Mouse (Mus musculus) kidney, embryonic 14.5 days (tissue): Measurements from ENCODE around the gene Prkaca. TPM values are rescaled to one million over a fixed set of nuclear protein-coding genes. Genes with fewer than 3 reads are reported as not detected.
A peak's percentile ranks its signal among the peaks of the same experiment; 100 is the strongest.

Experiments
- ATAC-seq: fragments of 200-750 bp; cut with Nextera tagmentation; 2 replicates; pipeline ENCODE4 v1.8.0; 2017; ENCODE audit warnings: moderate number of reproducible peaks, mild to moderate bottlenecking, moderate TSS enrichment, moderate library complexity; ENCODE audit not compliant: low FRiP score, low TSS enrichment
- H3K27ac ChIP-seq: fragments of 300-500 bp; sonication (generic); 2 replicates; pipeline ENCODE4 v1.5.1; 2014; ENCODE audit warnings: low read depth, mild to moderate bottlenecking, low read length, moderate library complexity, mixed read lengths
- H3K27me3 ChIP-seq: fragments of 300-500 bp; sonication (generic); 2 replicates; pipeline ENCODE4 v1.6.1; 2014; ENCODE audit warnings: mild to moderate bottlenecking, low read length; ENCODE audit not compliant: control insufficient read depth, insufficient read depth
- H3K36me3 ChIP-seq: fragments of 300-500 bp; sonication (generic); 2 replicates; pipeline ENCODE4 v1.6.1; 2014; ENCODE audit warnings: low read length, mixed read lengths; ENCODE audit not compliant: control insufficient read depth, insufficient read depth
- H3K4me1 ChIP-seq: fragments of 300-500 bp; sonication (generic); 2 replicates; pipeline ENCODE4 v1.6.1; 2014; ENCODE audit warnings: low read length, mixed read lengths; ENCODE audit not compliant: control insufficient read depth, insufficient read depth
- H3K4me2 ChIP-seq: fragments of 300-500 bp; sonication (generic); replicated peaks from 2 replicates; pipeline ENCODE4 v1.6.1; 2014; ENCODE audit warnings: low read depth, mild to moderate bottlenecking, low read length
- H3K4me3 ChIP-seq: fragments of 300-500 bp; sonication (generic); 2 replicates; pipeline ENCODE4 v1.5.1; 2014; ENCODE audit warnings: mild to moderate bottlenecking, low read length
- H3K9ac ChIP-seq: fragments of 300-500 bp; sonication (generic); 2 replicates; pipeline ENCODE4 v1.6.1; 2014; ENCODE audit warnings: low read depth, mild to moderate bottlenecking, low read length, moderate library complexity
- H3K9me3 ChIP-seq: fragments of 300-500 bp; sonication (generic); 2 replicates; pipeline ENCODE4 v1.6.1; 2016; ENCODE audit warnings: low read length; ENCODE audit not compliant: control insufficient read depth
- WGBS: fragments of 180-500 bp; shearing (Covaris S2); extraction: QIAGEN DNeasy Blood & Tissue Kit; methylation state at CpG from one replicate; pipeline ENCODE4 v1.1.7; 2014; 5-methylcytosine and 5-hydroxymethylcytosine counted together
- polyA plus RNA-seq: library from polyadenylated mRNA; unstranded; fragments of >200 nt; fragmentation: Nextera tagmentation; extraction: Ambion mirVana; gene quantifications from 2 replicates; pipeline ENCODE4 v1.2.1, GENCODE M21; 2014

The Prkaca gene
- polyA plus RNA-seq, 1 experiment from 2014 or later: 123 TPM

GRCm38 (mm10) chr8:83997511-83998141, 24.8 kb downstream of the Prkaca start, which contains the start of gene Samd1:
Samd1 (plus strand) TSS chr8:83997672.
- Histone ChIP-seq H3K9me3 (no peaks in the 10 kb centered on the region), H3K4me1 (peaks cover 20% of the 10 kb centered on the region), H3K36me3 (peaks cover 31% of the 10 kb centered on the region), H3K27ac (peak within 1 kb of the TSS; percentile 96), H3K4me2 (peak within 1 kb of the TSS; percentile 84), H3K27me3 (no peaks in the 10 kb centered on the region; the same call in 1 of the 2 replicates), H3K9ac (peak within 1 kb of the TSS; percentile 92), H3K4me3 (peak within 1 kb of the TSS; percentile 81)
- under 1% methylated on average over 41 of the region's 112 CpGs for WGBS
- 0 out of 2 replicates have a peak, but pooled peaks have one; percentile 12 for ATAC-seq

GRCm38 (mm10) chr8:83998231-83999056, 25.7 kb downstream of the Prkaca start:
- no peaks in the 10 kb centered on the region for H3K9me3 ChIP-seq
- H3K4me3 ChIP-seq: peak overlapping the region; percentile 81
- peaks cover 20% of the 10 kb centered on the region for H3K4me1 ChIP-seq
- H3K27me3 ChIP-seq: no peaks in the 10 kb centered on the region; the same call in 1 of the 2 replicates
- peak overlapping the region; percentile 65 for H3K27ac ChIP-seq
- WGBS: under 1% methylated on average over 75 of the region's 92 CpGs
- H3K9ac ChIP-seq: peak overlapping the region; percentile 92
- peak; percentile 7; the same call in 1 of the 2 replicates for ATAC-seq
- peak overlapping the region; percentile 84 for H3K4me2 ChIP-seq
- peaks cover 30% of the 10 kb centered on the region for H3K36me3 ChIP-seq

GRCm38 (mm10) chr8:83999057-83999705, 26.4 kb downstream of the Prkaca start:
- peaks cover 27% of the 10 kb centered on the region for H3K36me3 ChIP-seq
- WGBS: 59% methylated on average over 16 of the region's 16 CpGs
- H3K9me3 ChIP-seq: no peaks in the 10 kb centered on the region
- H3K27ac ChIP-seq: no peak overlapping the region
- peak overlapping the region; percentile 81 for H3K4me3 ChIP-seq
- peaks cover 22% of the 10 kb centered on the region for H3K4me1 ChIP-seq
- peak overlapping the region; percentile 84 for H3K4me2 ChIP-seq
- H3K9ac ChIP-seq: peak overlapping the region; percentile 92; the same call in 1 of the 2 replicates
- no peaks in the 10 kb centered on the region; the same call in 1 of the 2 replicates for H3K27me3 ChIP-seq
- ATAC-seq: no peak

- Histone ChIP-seq H3K27ac (no peak overlapping the region), H3K36me3 (peaks cover 22% of the 10 kb centered on the region), H3K4me2 (no peak overlapping the region), H3K4me3 (no peak overlapping the region; the same call in none of the 2 replicates), H3K27me3 (no peaks in the 10 kb centered on the region; the same call in 1 of the 2 replicates), H3K9ac (no peak overlapping the region), H3K9me3 (no peaks in the 10 kb centered on the region), H3K4me1 (peaks cover 25% of the 10 kb centered on the region)
- ATAC-seq: no peak
- WGBS: 87% methylated on average over 2 of the region's 2 CpGs
Measured at GRCm38 (mm10) chr8:83999825-84000224, 27.0 kb downstream of the Prkaca start.

- WGBS: 29% methylated on average over 61 of the region's 61 CpGs
- Histone ChIP-seq H3K27me3 (no peaks in the 10 kb centered on the region; the same call in 1 of the 2 replicates), H3K9me3 (no peaks in the 10 kb centered on the region), H3K27ac (no peak within 1 kb of the TSS), H3K36me3 (peaks cover 22% of the 10 kb centered on the region), H3K4me2 (peak within 1 kb of the TSS; percentile 12; the same call in 1 of the 2 replicates), H3K9ac (peak within 1 kb of the TSS; percentile 15; the same call in 1 of the 2 replicates), H3K4me3 (no peak within 1 kb of the TSS), H3K4me1 (peaks cover 21% of the 10 kb centered on the region)
- no peak for ATAC-seq
Measured at GRCm38 (mm10) chr8:84001281-84002000, 28.6 kb downstream of the Prkaca start, which contains the start of gene 1700067K01Rik. 1700067K01Rik (plus strand) TSS chr8:84001502.

GRCm38 (mm10) chr8:84002957-84003611, 30.3 kb downstream of the Prkaca start:
- Histone ChIP-seq H3K9me3 (no peaks in the 10 kb centered on the region), H3K36me3 (peaks cover 22% of the 10 kb centered on the region), H3K4me1 (peaks cover 21% of the 10 kb centered on the region), H3K9ac (no peak overlapping the region), H3K4me3 (no peak overlapping the region), H3K27ac (no peak overlapping the region), H3K27me3 (no peaks in the 10 kb centered on the region; the same call in 1 of the 2 replicates), H3K4me2 (no peak overlapping the region)
- ATAC-seq: no peak
- WGBS: 65% methylated on average over 12 of the region's 12 CpGs

GRCm38 (mm10) chr8:84003612-84004246, 30.9 kb downstream of the Prkaca start:
- H3K9me3 ChIP-seq: no peaks in the 10 kb centered on the region
- H3K27ac ChIP-seq: no peak overlapping the region
- peaks cover 22% of the 10 kb centered on the region for H3K36me3 ChIP-seq
- H3K9ac ChIP-seq: peak overlapping the region; percentile 68; the same call in 1 of the 2 replicates
- no peaks in the 10 kb centered on the region; the same call in 1 of the 2 replicates for H3K27me3 ChIP-seq
- H3K4me2 ChIP-seq: peak overlapping the region; percentile 81
- 66% methylated on average over 6 of the region's 6 CpGs for WGBS
- H3K4me3 ChIP-seq: peak overlapping the region; percentile 56; the same call in 1 of the 2 replicates
- H3K4me1 ChIP-seq: peaks cover 20% of the 10 kb centered on the region
- no peak for ATAC-seq
